Mouse (Mus musculus) cerebellum, adult 2 months (tissue): ENCODE data around the gene Klrb1a. TPM values are rescaled to one million over a fixed set of nuclear protein-coding genes. Genes with fewer than 3 reads are reported as not detected.
"Not testable (repeated sequence)": the region's sequence is repeated elsewhere in the genome, so short reads cannot be mapped to it uniquely, and the experiment has no call there.

ENCODE experiments used
- DNase-seq, 2 experiments: peaks; one replicate each; pipeline ENCODE4 v3.0.0; 2021
- H3K27ac ChIP-seq: fragments of 200-500 bp; 2 replicates; pipeline ENCODE4 v1.5.1; 2012; ENCODE audit warnings: low read length, control low read depth, inconsistent platforms; ENCODE audit not compliant: insufficient read depth
- H3K27me3 ChIP-seq: fragments of 200-500 bp; 2 replicates; pipeline ENCODE4 v1.6.1; 2012; ENCODE audit warnings: inconsistent platforms, mild to moderate bottlenecking, low read length, moderate library complexity; ENCODE audit not compliant: control insufficient read depth, insufficient read depth
- H3K4me1 ChIP-seq: fragments of 200-500 bp; 2 replicates; pipeline ENCODE4 v1.6.1; 2011; ENCODE audit warnings: low read length; ENCODE audit not compliant: control insufficient read depth, insufficient read depth
- H3K4me3 ChIP-seq: fragments of 200-500 bp; replicated peaks from 2 replicates; pipeline ENCODE3; 2011; ENCODE audit warnings: mild to moderate bottlenecking, low read depth, low read length, control low read depth; ENCODE audit not compliant: insufficient read depth
- CTCF ChIP-seq: fragments of 200-500 bp; IDR thresholded peaks from 2 replicates; pipeline ENCODE4 v1.5.1; 2011; ENCODE audit warnings: low read depth, mild to moderate bottlenecking, control low read depth, low read length, moderate library complexity, borderline replicate concordance; ENCODE audit not compliant: insufficient read depth
- POLR2A ChIP-seq: fragments of 200-500 bp; IDR thresholded peaks from 2 replicates; pipeline ENCODE4 v1.6.1; 2011; ENCODE audit warnings: low read length, control low read depth, borderline replicate concordance; ENCODE audit not compliant: insufficient read depth
- WGBS: fragments of 180-500 bp; shearing (Covaris S2); methylation state at CpG from one replicate; pipeline ENCODE4 v1.1.7; 2018; 5-methylcytosine and 5-hydroxymethylcytosine counted together
- polyA plus RNA-seq: library from polyadenylated mRNA; depleted of rRNA; stranded (reverse); fragments of >200 nt; gene quantifications from 2 replicates; pipeline ENCODE4 v1.2.3, GENCODE M21; 2012

Klrb1a gene
- polyA plus RNA-seq, 1 experiment, result not detected

GRCm38 (mm10) chr6:128643999-128644398 lies 20.7 kb upstream of the Klrb1a start:
- Histone ChIP-seq H3K27ac (no peak overlapping the region), H3K4me3 (no peak overlapping the region), H3K4me1 (no peaks in the 10 kb centered on the region), H3K27me3 (no peaks in the 10 kb centered on the region)
- TF ChIP-seq CTCF, result no peak
- no peak for TF ChIP-seq POLR2A
- no peak for DNase-seq
- WGBS, result 66% methylated on average over 2 of the region's 2 CpGs

- no peak overlapping the region for H3K27ac ChIP-seq
- WGBS, result 80% methylated on average over 2 of the region's 2 CpGs
- H3K4me3 ChIP-seq, result no peak overlapping the region
- H3K27me3 ChIP-seq, result no peaks in the 10 kb centered on the region
- no peak for DNase-seq
- no peaks in the 10 kb centered on the region for H3K4me1 ChIP-seq
- TF ChIP-seq CTCF, result no peak
- no peak for TF ChIP-seq POLR2A
These were observed 17.9 kb upstream of the Klrb1a start for GRCm38 (mm10) chr6:128641116-128641716.

DNA sequence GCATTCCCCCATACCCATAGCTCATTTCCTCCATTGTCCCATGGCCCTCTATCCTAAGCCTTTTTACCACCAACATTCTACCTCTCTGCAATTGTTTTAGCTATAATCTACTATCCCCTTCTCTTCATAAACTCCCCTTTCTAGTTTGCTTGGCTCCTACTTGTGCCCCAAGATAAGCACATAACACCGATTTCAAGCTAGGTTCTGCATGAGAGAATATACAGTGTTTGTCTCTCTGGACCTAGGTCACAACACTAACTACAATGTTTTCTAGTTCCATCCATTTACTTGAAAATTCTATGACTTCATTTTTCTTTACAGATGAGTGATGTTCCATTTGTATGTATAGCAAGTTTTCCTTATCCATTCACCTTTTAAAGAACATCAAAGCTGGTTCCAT lies 17.3 kb upstream of the Klrb1a start:
- TF ChIP-seq CTCF (no peak), POLR2A (no peak)
- H3K4me3 ChIP-seq, result no peak overlapping the region
- H3K27me3 ChIP-seq, result no peaks in the 10 kb centered on the region
- H3K4me1 ChIP-seq, result no peaks in the 10 kb centered on the region
- no peak for DNase-seq
- 98% methylated on average over 1 of the region's 1 CpGs for WGBS
- no peak overlapping the region for H3K27ac ChIP-seq

GRCm38 (mm10) chr6:128630912-128631905 lies 7.9 kb upstream of the Klrb1a start:
- H3K4me3 ChIP-seq, H3K27me3 ChIP-seq, H3K4me1 ChIP-seq, DNase-seq, H3K27ac ChIP-seq: not testable (repeated sequence)
- 78% methylated on average over 15 of the region's 15 CpGs for WGBS

DNA sequence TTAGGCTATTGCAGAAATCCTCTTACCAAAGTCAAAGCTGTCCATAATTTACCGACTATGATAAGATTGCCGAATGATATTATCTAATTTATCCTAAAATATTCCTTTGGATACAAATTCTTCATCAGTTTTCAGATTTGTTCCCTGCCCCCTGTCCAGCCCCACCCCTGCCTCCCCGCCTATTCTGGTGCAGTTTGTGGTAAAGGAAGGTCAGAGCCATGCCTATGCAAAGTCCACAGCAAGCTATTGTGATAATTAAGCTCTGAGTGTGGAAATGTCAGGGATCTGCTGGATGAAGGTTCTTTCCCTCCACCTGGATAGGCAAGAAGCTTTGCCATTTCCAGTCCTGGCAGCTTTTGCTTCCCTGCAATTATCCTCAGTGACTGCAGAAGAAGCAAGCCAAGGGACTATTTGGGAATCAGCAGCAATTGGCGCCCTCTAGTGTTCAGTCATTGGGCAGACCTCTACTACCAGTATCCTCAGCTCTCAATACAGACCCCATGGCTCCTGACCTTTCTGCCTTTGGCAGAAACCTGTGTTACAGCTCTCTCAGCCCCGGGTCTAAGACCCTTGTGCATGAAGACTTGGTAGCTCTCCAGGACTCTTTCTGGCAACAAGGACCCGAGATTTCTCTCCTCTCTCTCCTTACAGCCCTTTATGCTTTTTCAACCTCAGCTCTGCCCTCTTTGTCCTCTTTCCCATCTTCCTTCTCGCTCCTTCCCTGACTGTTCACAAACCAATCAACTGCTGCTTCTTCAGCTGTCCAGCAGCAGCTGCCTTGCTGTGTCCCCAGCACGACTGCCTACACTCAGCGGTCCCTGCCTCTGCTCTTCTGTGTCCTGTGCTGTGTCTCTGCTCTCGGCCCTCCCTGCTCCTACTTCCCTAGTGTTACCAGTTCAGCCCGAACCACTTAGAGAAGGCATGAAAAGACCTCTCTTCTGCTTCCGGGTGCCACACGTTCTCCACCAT lies 6.7 kb upstream of the Klrb1a start:
- H3K27ac ChIP-seq, H3K27me3 ChIP-seq, H3K4me1 ChIP-seq, H3K4me3 ChIP-seq: not testable (repeated sequence)
- TF ChIP-seq CTCF, result peak; percentile 62; the same call in 1 of the 2 replicates
- peak; percentile 55 to 62 for DNase-seq
- 54% methylated on average over 13 of the region's 13 CpGs for WGBS

DNA sequence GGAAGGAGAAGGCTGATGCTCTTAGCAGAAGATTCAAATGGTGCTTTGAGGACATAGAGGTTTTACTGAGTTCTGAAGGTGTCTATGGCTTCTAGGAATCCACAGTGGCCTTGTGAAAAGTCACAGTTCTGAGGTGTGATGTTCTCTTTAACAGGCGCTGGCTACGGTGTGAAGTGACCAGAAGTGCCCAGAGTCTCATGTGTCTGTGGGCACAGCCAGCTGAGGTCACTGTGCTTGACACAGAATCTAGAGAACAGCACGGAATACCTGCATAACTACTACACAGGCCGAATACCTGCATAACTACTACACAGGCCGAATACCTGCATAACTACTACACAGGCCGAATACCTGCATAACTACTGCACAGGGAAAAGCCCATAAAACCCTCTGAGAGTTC lies 1.9 kb upstream of the Klrb1a start:
- WGBS, result 97% methylated on average over 6 of the region's 6 CpGs

GRCm38 (mm10) chr6:128624425-128624824 lies 1.1 kb upstream of the Klrb1a start:
- no peaks in the 10 kb centered on the region for H3K4me1 ChIP-seq
- TF ChIP-seq POLR2A, result no peak
- TF ChIP-seq CTCF, result no peak
- H3K4me3 ChIP-seq, result no peak overlapping the region
- H3K27ac ChIP-seq, result no peak overlapping the region
- no peaks in the 10 kb centered on the region for H3K27me3 ChIP-seq
- WGBS, result 40% methylated on average over 4 of the region's 4 CpGs
- no peak for DNase-seq

More for the DNA sequence above, 1.9 kb upstream of the Klrb1a start:
- not testable (repeated sequence) for H3K4me1 ChIP-seq, H3K27ac ChIP-seq, H3K27me3 ChIP-seq, DNase-seq, H3K4me3 ChIP-seq

GRCm38 (mm10) chr6:128622733-128623132 lies 600 bp downstream of the Klrb1a start:
- TF ChIP-seq POLR2A (no peak), CTCF (no peak)
- 40% methylated on average over 2 of the region's 2 CpGs for WGBS
- Histone ChIP-seq H3K4me3 (no peak overlapping the region), H3K27ac (no peak overlapping the region), H3K27me3 (no peaks in the 10 kb centered on the region), H3K4me1 (no peaks in the 10 kb centered on the region)
- DNase-seq, result no peak
